Mouse (Mus musculus) heart, postnatal 25 days (tissue): ENCODE measurements around the gene Gpr142. TPM values are rescaled to one million over a fixed set of nuclear protein-coding genes. Genes with fewer than 3 reads are reported as not detected.
A peak's percentile ranks its signal among the peaks of the same experiment; 100 is the strongest.

Experiments used
- DNase-seq: peaks from one replicate; pipeline ENCODE4 v3.0.0; 2022; ENCODE audit warnings: low spot score
- intact Hi-C: fragments of 180-260 bp; cut with DNase I; formaldehyde crosslinking; loops from one replicate; pipeline ENCODE4 v1.15.1; 2025
- total RNA-seq, 2 experiments: library from RNA; stranded (reverse); gene quantifications; 2 replicates each; pipeline ENCODE4 v1.2.3; 2021

Gpr142 gene
- total RNA-seq, 2 experiments from 2014 or later: not detected

- intact Hi-C loops: no loop called here
- DNase-seq: peak; percentile 15
These were observed 31.0 kb downstream of the Gpr142 start for GRCm38 (mm10) chr11:114829499-114830432.

- intact Hi-C loops: no loop called here
- DNase-seq: no peak
These were observed 31.7 kb downstream of the Gpr142 start for GRCm38 (mm10) chr11:114830433-114830773.

- intact Hi-C loops: no loop called here
- no peak for DNase-seq
These were observed 34.4 kb downstream of the Gpr142 start for GRCm38 (mm10) chr11:114833166-114833565.

GRCm38 (mm10) chr11:114843818-114844463 lies 45.2 kb downstream of the Gpr142 start:
- DNase-seq: no peak
- intact Hi-C loops: no loop called here

GRCm38 (mm10) chr11:114844464-114845220 lies 45.9 kb downstream of the Gpr142 start:
- no peak for DNase-seq
- intact Hi-C loops: no loop called here

GRCm38 (mm10) chr11:114846336-114846735 lies 47.6 kb downstream of the Gpr142 start:
- intact Hi-C loops: no loop called here

GRCm38 (mm10) chr11:114847008-114847407 lies 48.3 kb downstream of the Gpr142 start:
- intact Hi-C loops: no loop called here
- DNase-seq: no peak

More at GRCm38 (mm10) chr11:114846336-114846735, 47.6 kb downstream of the Gpr142 start:
- no peak for DNase-seq

- intact Hi-C loops: no loop called here
- DNase-seq: no peak
These were observed 50.8 kb downstream of the Gpr142 start for GRCm38 (mm10) chr11:114849572-114849971.

- intact Hi-C loops: no loop called here
- DNase-seq: no peak
These were observed 51.3 kb downstream of the Gpr142 start for GRCm38 (mm10) chr11:114850066-114850451.

GRCm38 (mm10) chr11:114850452-114851268 lies 51.9 kb downstream of the Gpr142 start, which contains the start of gene Gprc5c:
Gprc5c (plus strand) TSS chr11:114851152.
- DNase-seq: peak; percentile 36
- intact Hi-C loops: no loop called here

- DNase-seq: no peak
- intact Hi-C loops: no loop called here
These were observed 52.5 kb downstream of the Gpr142 start for GRCm38 (mm10) chr11:114851269-114851607.

- DNase-seq: peak; percentile 44
- intact Hi-C loops: no loop called here
These were observed 53.0 kb downstream of the Gpr142 start for GRCm38 (mm10) chr11:114851608-114852310.

GRCm38 (mm10) chr11:114852311-114853173 lies 53.8 kb downstream of the Gpr142 start:
- no peak for DNase-seq
- intact Hi-C loops: no loop called here

- no peak for DNase-seq
- intact Hi-C loops: no loop called here
These were observed 54.6 kb downstream of the Gpr142 start for GRCm38 (mm10) chr11:114853174-114853838.

GRCm38 (mm10) chr11:114854581-114854980 lies 55.9 kb downstream of the Gpr142 start:
- intact Hi-C loops: no loop called here
- DNase-seq: no peak

GRCm38 (mm10) chr11:114856125-114856524 lies 57.4 kb downstream of the Gpr142 start:
- intact Hi-C loops: no loop called here

More at GRCm38 (mm10) chr11:114856125-114856524, 57.4 kb downstream of the Gpr142 start:
- DNase-seq: no peak
